Mouse (Mus musculus) G1E (cell line): ENCODE data around the gene Bag5. TPM values are rescaled to one million over a fixed set of nuclear protein-coding genes. Genes with fewer than 3 reads are reported as not detected.

Source experiments
- ATAC-seq: 2 replicates; pipeline ENCODE4 v1.8.0; 2016; ENCODE audit warnings: mild to moderate bottlenecking; ENCODE audit not compliant: insufficient number of reproducible peaks, poor library complexity, low FRiP score, severe bottlenecking; ENCODE audit errors: extremely low read depth
- DNase-seq: peaks from one replicate; pipeline ENCODE4 v3.0.0; 2012; ENCODE audit warnings: low spot score
- H3K27me3 ChIP-seq: 2 replicates; pipeline ENCODE4 v1.6.1; 2012; ENCODE audit warnings: mild to moderate bottlenecking, low read length, inconsistent platforms; ENCODE audit not compliant: insufficient read depth
- H3K36me3 ChIP-seq: replicated peaks from 2 replicates; pipeline ENCODE3; 2012; ENCODE audit warnings: mild to moderate bottlenecking, inconsistent platforms
- H3K4me1 ChIP-seq: 2 replicates; pipeline ENCODE4 v1.6.1; 2012; ENCODE audit warnings: low read depth, low read length, inconsistent platforms, mixed read lengths; ENCODE audit not compliant: insufficient read depth
- H3K4me3 ChIP-seq: 2 replicates; pipeline ENCODE4 v1.5.1; 2012; ENCODE audit warnings: low read depth, mild to moderate bottlenecking, inconsistent platforms, low read length, moderate library complexity, mixed read lengths
- H3K9me3 ChIP-seq: replicated peaks from 2 replicates; pipeline ENCODE4 v1.6.1; 2012; ENCODE audit warnings: inconsistent platforms
- CTCF ChIP-seq: IDR thresholded peaks from 2 replicates; pipeline ENCODE4 v1.5.1; 2012; ENCODE audit warnings: low read depth, low read length, inconsistent platforms, mixed read lengths
- GATA1 ChIP-seq: IDR thresholded peaks from 2 replicates; pipeline ENCODE4 v1.6.1; 2012; ENCODE audit warnings: borderline replicate concordance, low read length, inconsistent platforms, mixed read lengths
- GATA2 ChIP-seq: IDR thresholded peaks from 2 replicates; pipeline ENCODE4 v1.6.1; 2012; ENCODE audit warnings: low read depth, low read length, inconsistent platforms, borderline replicate concordance
- POLR2AphosphoS5 ChIP-seq: IDR thresholded peaks from 2 replicates; pipeline ENCODE4 v1.6.1; 2012; ENCODE audit warnings: low read depth, low read length, inconsistent platforms; ENCODE audit not compliant: insufficient replicate concordance
- TAL1 ChIP-seq: conservative IDR thresholded peaks from 2 replicates; pipeline ENCODE4 v1.6.1; 2012; ENCODE audit warnings: low read depth, low read length, inconsistent platforms, mixed read lengths
- polyA plus RNA-seq: library from polyadenylated mRNA; stranded (reverse); fragments of >175 nt; gene quantifications from 2 replicates; pipeline ENCODE4 v1.2.3, GENCODE M21; 2012
- total RNA-seq, 2 experiments: library from RNA; stranded (forward) in 1 of 2; stranded (reverse) in 1 of 2; fragments of 200-1000 nt in 1 of 2; fragments of >200 nt in 1 of 2; fragmentation: Nextera tagmentation in 1 of 2; gene quantifications; 2 replicates each; pipeline ENCODE4 v1.2.3; 2014 to 2017

The Bag5 gene
- total and polyA plus RNA-seq, 3 experiments = 20.3 to 52.8 (median 32.4) TPM

GRCm38 (mm10) chr12:111674850-111675486 is 38.1 kb downstream of the Bag5 start:
- H3K4me1 ChIP-seq = peaks cover 42% of the 10 kb centered on the region
- ATAC-seq = no peak

GRCm38 (mm10) chr12:111672581-111672980 is 40.5 kb downstream of the Bag5 start:
- TF ChIP-seq GATA2 = no peak
- no peak for TF ChIP-seq CTCF
- TF ChIP-seq GATA1 = no peak
- no peak for TF ChIP-seq POLR2AphosphoS5
- Histone ChIP-seq H3K9me3 (peaks cover 19% of the 10 kb centered on the region), H3K36me3 (no peaks in the 10 kb centered on the region), H3K4me3 (no peak overlapping the region), H3K4me1 (peaks cover 42% of the 10 kb centered on the region), H3K27me3 (peaks cover 54% of the 10 kb centered on the region)
- DNase-seq (no peak), ATAC-seq (no peak)

More at GRCm38 (mm10) chr12:111674850-111675486, 38.1 kb downstream of the Bag5 start:
- peaks cover 49% of the 10 kb centered on the region for H3K27me3 ChIP-seq
- H3K9me3 ChIP-seq = peaks cover 19% of the 10 kb centered on the region
- no peak for TF ChIP-seq GATA1
- H3K36me3 ChIP-seq = peaks cover 15% of the 10 kb centered on the region
- DNase-seq = no peak
- H3K4me3 ChIP-seq = no peak overlapping the region

DNA sequence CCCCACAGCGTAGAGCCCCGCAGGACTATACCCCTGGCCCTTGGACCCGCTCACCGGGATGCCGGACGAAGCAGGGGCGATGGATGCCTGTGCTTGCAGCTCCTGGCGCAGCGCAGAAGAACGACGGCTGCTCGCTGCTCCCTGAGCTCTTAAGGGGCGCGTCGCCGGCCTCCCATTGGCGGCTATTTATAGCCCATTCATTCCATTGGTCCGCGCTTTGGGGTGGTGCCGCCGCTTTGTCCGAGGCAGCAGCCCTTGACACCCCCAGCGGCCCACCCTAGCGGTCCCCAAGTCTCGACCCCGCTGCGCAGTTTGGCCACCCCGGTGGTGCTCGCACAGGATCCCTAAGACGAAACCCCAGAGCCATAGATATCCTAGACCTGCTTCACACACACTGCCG is 40.9 kb downstream of the Bag5 start, which contains the start of gene Ckb:
TSS of gene Ckb (minus strand) at position 163 of the 400 bp plus-strand sequence.
- H3K36me3 ChIP-seq = peaks cover 3% of the 10 kb centered on the region
- peaks cover 54% of the 10 kb centered on the region for H3K27me3 ChIP-seq
- ATAC-seq = no peak
- no peak for DNase-seq
- TF ChIP-seq TAL1 = no peak
- TF ChIP-seq POLR2AphosphoS5 = no peak
- TF ChIP-seq GATA1 = no peak
- TF ChIP-seq GATA2 = no peak
- no peak for TF ChIP-seq CTCF
- H3K9me3 ChIP-seq = peaks cover 19% of the 10 kb centered on the region
- peaks cover 38% of the 10 kb centered on the region for H3K4me1 ChIP-seq
- H3K4me3 ChIP-seq = no peak within 1 kb of the TSS

DNA sequence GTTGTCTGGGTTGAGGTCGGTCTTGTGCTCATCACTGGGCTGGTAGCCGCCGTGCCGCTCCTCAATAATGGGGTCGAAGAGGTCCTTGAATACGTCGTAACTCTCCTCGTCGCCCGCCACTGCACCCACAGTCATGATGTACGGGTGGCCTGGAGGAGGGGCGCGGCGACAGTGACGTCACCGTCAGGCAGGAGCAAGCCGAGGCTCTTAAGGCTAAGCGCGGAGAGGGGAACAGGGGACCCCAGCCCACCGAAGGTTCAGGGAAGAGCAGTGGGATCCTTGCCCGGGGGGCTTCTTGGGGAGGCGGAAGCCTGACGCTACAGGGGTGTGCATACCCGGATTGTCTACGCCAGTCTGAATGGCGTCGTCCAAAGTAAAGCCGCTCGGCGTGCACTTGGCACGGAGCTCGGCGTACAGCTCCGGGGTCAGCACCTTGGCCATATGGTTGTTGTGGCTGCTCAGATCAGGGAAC is 41.6 kb downstream of the Bag5 start:
- Histone ChIP-seq H3K27me3 (peaks cover 54% of the 10 kb centered on the region), H3K4me3 (no peak overlapping the region), H3K36me3 (peaks cover 8% of the 10 kb centered on the region), H3K9me3 (peaks cover 19% of the 10 kb centered on the region), H3K4me1 (peaks cover 32% of the 10 kb centered on the region)
- DNase-seq (no peak), ATAC-seq (no peak)
- TF ChIP-seq CTCF = no peak

DNA sequence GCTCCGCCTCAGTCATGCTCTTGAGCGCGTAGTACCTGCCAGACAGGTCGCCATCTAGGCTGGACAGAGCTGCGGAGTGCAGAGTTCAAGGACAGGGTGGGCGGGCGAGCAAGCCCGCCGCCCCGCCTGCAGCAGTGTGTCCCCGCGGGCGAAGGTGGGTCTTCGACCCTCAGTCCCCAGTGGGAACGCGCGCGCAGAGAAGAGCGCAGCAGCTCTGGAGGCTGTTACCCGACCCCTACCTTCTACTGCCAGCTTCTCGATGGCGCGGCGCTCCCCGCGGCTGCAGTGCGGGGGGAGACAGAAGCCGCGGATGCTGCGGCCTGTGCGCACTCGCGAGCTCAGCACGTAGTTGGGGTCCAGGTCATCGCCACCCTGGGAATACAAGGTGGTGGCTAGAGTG is 42.1 kb downstream of the Bag5 start:
- Histone ChIP-seq H3K27me3 (peaks cover 54% of the 10 kb centered on the region), H3K4me3 (no peak overlapping the region), H3K9me3 (peaks cover 19% of the 10 kb centered on the region), H3K36me3 (peaks cover 10% of the 10 kb centered on the region), H3K4me1 (peaks cover 28% of the 10 kb centered on the region)
- no peak for DNase-seq
- no peak for ATAC-seq
- TF ChIP-seq CTCF (no peak), POLR2AphosphoS5 (no peak), TAL1 (no peak), GATA2 (no peak), GATA1 (no peak)

- H3K27me3 ChIP-seq = peaks cover 52% of the 10 kb centered on the region
- peaks cover 13% of the 10 kb centered on the region for H3K36me3 ChIP-seq
- peaks cover 24% of the 10 kb centered on the region for H3K4me1 ChIP-seq
- TF ChIP-seq GATA2 (no peak), GATA1 (no peak), POLR2AphosphoS5 (no peak), TAL1 (no peak), CTCF (no peak)
- no peak for ATAC-seq
- peaks cover 19% of the 10 kb centered on the region for H3K9me3 ChIP-seq
- no peak overlapping the region for H3K4me3 ChIP-seq
- DNase-seq = no peak
These were observed 42.6 kb downstream of the Bag5 start for GRCm38 (mm10) chr12:111670371-111670971.
